Mouse (Mus musculus): ENCODE data around the gene Coa5. TPM values are rescaled to one million over a fixed set of nuclear protein-coding genes. Genes with fewer than 3 reads are reported as not detected.
A peak's percentile ranks its signal among the peaks of the same experiment; 100 is the strongest.

Gene Coa5
- polyA plus RNA-seq, 1 experiment from 2014 or later: 54.8 TPM

DNA sequence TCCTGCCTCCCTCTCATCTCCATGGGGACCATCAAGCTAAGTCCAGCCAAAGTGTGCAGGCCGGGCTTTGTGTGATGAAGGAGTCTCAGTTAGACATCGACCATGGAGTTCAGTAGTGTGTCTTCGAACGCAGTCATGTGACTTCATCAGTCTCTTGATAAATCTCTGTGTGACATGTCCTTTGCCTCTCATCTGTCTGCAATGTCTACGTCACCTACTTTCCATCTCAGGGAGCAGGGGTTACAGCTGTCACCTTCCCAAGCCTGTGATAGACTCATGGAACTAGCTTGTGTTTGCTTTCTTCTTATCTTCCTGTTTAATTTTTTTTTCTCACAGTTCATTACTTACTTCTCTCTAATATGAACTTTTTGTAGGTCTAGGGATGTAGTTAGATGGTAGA is 49.0 kb downstream of the Coa5 start:
- Histone ChIP-seq H3K27ac (no peak overlapping the region), H3K9me3 (no peaks in the 10 kb centered on the region), H3K4me1 (replicated peaks) (no peaks in the 10 kb centered on the region), H3K4me3 (no peak overlapping the region), H3K9ac (no peak overlapping the region), H3K4me2 (no peak overlapping the region), H3K36me3 (peaks cover 73% of the 10 kb centered on the region), H3K27me3 (no peaks in the 10 kb centered on the region)
- WGBS: 94% methylated on average over 5 of the region's 5 CpGs
- no peak for ATAC-seq (ENCODE audit: low FRiP score)

DNA sequence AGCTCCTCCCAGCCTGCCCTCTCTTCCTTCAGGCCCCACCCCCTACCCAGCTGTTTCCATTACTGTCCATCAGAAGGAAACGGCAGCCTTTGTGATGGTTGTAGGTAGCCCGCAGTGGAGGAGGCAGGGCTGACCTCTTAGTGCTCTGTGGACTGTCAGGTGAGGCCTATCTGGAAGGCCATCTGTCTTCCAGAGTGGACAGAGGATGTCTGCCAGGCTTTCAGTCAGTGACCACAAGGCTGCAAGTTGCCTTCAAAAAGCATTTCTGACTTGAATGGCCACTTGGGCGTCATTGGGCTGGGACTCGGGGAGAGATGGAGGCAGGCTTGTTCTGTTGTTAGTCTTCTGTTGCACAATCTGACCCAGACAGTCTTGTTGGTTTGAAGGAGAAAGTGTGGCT is 50.4 kb downstream of the Coa5 start:
- Histone ChIP-seq H3K4me3 (no peak overlapping the region), H3K4me2 (no peak overlapping the region), H3K9me3 (no peaks in the 10 kb centered on the region), H3K27me3 (no peaks in the 10 kb centered on the region), H3K27ac (no peak overlapping the region), H3K4me1 (replicated peaks) (no peaks in the 10 kb centered on the region), H3K36me3 (peaks cover 87% of the 10 kb centered on the region), H3K9ac (no peak overlapping the region)
- WGBS: 63% methylated on average over 4 of the region's 4 CpGs
- 0 out of 2 replicates have a peak, but pooled peaks have one; percentile 21 for ATAC-seq (ENCODE audit: low FRiP score)

DNA sequence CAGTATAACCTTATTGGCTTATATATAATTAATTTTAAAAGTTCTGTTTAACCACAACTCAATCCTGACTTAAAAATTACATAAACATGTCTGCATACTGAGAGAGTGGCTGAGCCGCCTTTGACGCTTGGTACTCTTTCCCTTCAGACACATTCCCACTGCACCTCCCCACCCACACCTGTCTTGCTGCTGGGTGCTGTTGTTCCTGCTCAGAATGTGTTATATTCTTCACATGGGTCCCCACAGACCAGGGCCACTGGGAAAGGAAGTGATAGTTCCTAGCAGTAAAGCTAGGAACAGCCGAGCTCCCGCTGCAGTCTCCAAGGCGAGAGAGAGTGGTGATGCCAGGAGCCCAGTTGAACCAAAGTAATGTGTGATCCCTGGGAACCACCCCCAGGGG is 51.8 kb downstream of the Coa5 start:
- Histone ChIP-seq H3K9ac (no peak overlapping the region), H3K9me3 (no peaks in the 10 kb centered on the region), H3K36me3 (peaks cover 89% of the 10 kb centered on the region), H3K27ac (no peak overlapping the region), H3K27me3 (no peaks in the 10 kb centered on the region), H3K4me1 (replicated peaks) (no peaks in the 10 kb centered on the region), H3K4me3 (no peak overlapping the region), H3K4me2 (no peak overlapping the region)
- 94% methylated on average over 5 of the region's 5 CpGs for WGBS
- no peak for ATAC-seq (ENCODE audit: low FRiP score)

DNA sequence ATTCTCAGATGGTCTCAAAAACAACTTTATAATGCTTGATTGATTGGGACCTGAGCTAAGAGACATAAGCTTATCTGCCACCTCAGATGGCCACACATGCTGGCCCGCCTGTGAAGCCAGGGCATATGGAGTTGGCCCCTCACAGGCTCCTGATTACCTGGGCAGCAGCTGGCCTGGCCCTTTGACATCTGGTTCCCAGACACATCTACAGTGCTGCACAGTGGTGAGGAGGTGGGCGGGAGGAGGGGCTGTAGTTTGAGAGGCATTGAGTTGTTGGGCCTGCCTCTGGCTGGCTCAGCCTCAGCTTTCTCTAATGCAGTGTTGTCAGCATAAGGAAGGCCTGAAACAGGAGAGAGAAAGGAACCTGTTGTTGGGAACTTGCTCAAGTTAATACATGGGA is 53.2 kb downstream of the Coa5 start:
- peaks cover 90% of the 10 kb centered on the region for H3K36me3 ChIP-seq
- H3K27ac ChIP-seq: no peak overlapping the region
- H3K27me3 ChIP-seq: no peaks in the 10 kb centered on the region
- H3K9ac ChIP-seq: no peak overlapping the region
- H3K4me1 ChIP-seq (replicated peaks): no peaks in the 10 kb centered on the region
- WGBS: 92% methylated on average over 2 of the region's 2 CpGs
- no peak overlapping the region for H3K4me2 ChIP-seq
- no peak overlapping the region for H3K4me3 ChIP-seq
- no peaks in the 10 kb centered on the region for H3K9me3 ChIP-seq
- no peak for ATAC-seq (ENCODE audit: low FRiP score)

DNA sequence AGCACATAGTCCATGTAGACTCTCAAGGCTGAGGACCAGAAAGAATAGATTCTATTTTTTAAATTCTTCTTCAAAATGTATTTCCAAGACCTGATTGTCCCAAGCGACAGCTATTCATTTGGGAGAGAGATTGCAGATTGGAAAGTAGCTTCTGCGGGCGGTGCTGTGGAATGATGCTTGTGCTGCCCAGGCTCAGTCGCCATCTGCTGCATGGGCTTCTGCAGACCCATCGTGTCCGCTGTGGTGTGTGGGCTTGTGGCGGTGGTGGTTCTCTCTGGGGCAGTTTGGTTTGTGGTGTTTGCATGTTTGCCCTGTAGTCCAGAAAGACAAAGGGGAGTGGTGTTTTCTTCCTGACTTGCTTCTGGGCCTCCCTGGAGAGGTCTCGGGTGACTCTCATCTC is 53.7 kb downstream of the Coa5 start:
- ATAC-seq (ENCODE audit: low FRiP score): no peak
- Histone ChIP-seq H3K27ac (no peak overlapping the region), H3K36me3 (peaks cover 90% of the 10 kb centered on the region), H3K9ac (no peak overlapping the region), H3K4me3 (no peak overlapping the region), H3K4me2 (no peak overlapping the region), H3K9me3 (no peaks in the 10 kb centered on the region), H3K27me3 (no peaks in the 10 kb centered on the region), H3K4me1 (replicated peaks) (no peaks in the 10 kb centered on the region)
- WGBS: 92% methylated on average over 8 of the region's 8 CpGs

DNA sequence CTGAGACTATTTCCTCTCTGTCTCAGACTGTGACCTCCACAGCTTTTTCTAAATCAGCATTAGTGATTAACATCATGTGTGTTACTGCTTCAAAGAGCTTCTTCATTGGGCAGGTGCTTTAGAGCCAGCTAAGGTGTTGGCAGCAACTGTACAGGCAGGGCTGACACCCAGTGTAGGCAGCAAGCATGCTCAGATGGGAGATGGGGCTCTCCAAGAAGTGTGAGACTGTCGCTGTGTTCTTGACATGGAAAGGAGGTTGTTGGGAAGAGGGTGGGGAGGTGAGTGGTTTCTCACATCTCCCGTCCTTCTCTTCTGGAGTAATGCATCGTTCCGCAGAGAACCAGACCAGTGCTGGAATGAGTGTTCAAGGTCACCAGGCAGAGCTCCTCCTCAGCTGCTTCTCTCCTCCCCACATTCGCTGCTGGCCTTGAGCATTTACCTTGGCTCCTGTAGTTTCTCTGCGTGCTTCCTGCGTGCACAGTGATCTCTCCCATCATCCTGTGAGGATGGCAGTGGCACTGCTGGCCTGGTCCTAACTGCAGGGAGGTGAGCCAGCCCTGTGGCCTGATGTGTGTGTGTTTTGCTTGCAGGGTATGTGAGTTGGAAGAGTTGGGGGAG is 61.0 kb downstream of the Coa5 start:
- Histone ChIP-seq H3K4me3 (no peak overlapping the region), H3K36me3 (peaks cover 72% of the 10 kb centered on the region), H3K9ac (no peak overlapping the region), H3K4me2 (no peak overlapping the region), H3K27me3 (no peaks in the 10 kb centered on the region), H3K4me1 (replicated peaks) (no peaks in the 10 kb centered on the region), H3K27ac (no peak overlapping the region), H3K9me3 (no peaks in the 10 kb centered on the region)
- WGBS: 89% methylated on average over 7 of the region's 7 CpGs
- no peak for ATAC-seq (ENCODE audit: low FRiP score)

DNA sequence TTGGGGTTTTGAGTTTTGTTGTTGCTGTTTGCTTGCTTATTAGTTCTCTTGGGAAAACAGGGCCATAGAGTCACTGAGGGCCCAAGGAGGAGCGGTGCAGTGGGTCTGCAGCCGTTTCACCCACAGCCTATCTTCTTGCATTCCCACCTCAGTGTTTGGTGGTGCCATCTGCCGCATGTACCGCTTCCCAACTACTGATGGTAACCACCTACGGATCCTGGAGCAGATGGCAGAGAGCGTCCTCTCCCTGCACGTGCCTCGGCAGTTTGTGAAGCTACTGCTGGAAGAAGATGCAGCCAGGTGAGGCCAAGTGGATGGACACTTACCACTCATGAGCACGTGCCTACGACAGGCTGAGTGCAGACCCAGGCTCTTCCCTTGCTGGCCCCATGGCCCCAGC is 61.8 kb downstream of the Coa5 start:
- H3K27ac ChIP-seq: no peak overlapping the region
- H3K4me3 ChIP-seq: no peak overlapping the region
- H3K4me2 ChIP-seq: no peak overlapping the region
- no peaks in the 10 kb centered on the region for H3K27me3 ChIP-seq
- no peak for ATAC-seq (ENCODE audit: low FRiP score)
- no peaks in the 10 kb centered on the region for H3K9me3 ChIP-seq
- H3K36me3 ChIP-seq: peaks cover 69% of the 10 kb centered on the region
- no peak overlapping the region for H3K9ac ChIP-seq
- WGBS: 95% methylated on average over 10 of the region's 10 CpGs
- H3K4me1 ChIP-seq (replicated peaks): no peaks in the 10 kb centered on the region

Other genes with a start within 250 kb of the Coa5 start
- gene Cnga3, start 215.7 kb downstream of the Coa5 start, polyA plus RNA-seq (2015; fragmentation: Nextera tagmentation; extraction: Ambion mirVana): 0.13 TPM in 1 of 2 replicates, not detected in the other
- gene Inpp4a, start 130.2 kb downstream of the Coa5 start, polyA plus RNA-seq (2015; fragmentation: Nextera tagmentation; extraction: Ambion mirVana): 59.1 and 60.9 TPM in 2 replicates
- 125 and 127 TPM in 2 replicates for gene Unc50, start within 50 bp of the Coa5 start, polyA plus RNA-seq (2015; fragmentation: Nextera tagmentation; extraction: Ambion mirVana)
- gene Mgat4a, start 110.9 kb upstream of the Coa5 start, polyA plus RNA-seq (2015; fragmentation: Nextera tagmentation; extraction: Ambion mirVana): 6.7 and 8.0 TPM in 2 replicates

All from hindbrain, embryonic 13.5 days (tissue).